Comparison of ENCODE assay signal across 17 mouse cellular contexts in the genomic region with DNA sequence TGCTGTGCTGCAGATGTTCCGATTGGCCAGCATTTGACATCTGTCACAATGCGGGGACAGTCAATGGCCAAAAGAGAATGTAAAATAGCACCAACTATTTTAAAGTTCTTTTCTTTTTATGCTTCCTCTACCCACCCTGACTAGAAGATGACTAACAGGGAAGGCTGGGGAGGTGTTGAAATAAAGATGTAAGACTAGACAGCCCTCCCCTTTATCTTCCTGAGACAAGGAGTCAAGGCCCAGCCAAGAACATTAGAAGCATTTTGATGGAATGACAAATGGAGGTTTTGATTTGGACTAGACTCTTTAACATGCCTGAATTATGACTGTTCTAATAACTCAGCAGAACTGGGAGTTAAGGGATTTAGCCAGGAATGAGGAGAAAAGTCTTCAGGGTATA.
"Had no signal": no experiment of that assay in that cellular context is flagged by ENCODE, and none has a peak within 500 bp of the region (broad histone marks: within the 10 kb centered on the region; RNA-seq: fewer than 3 reads in every experiment).

No protein-coding gene starts in this region.

- H3K4me2 ChIP-seq: liver, embryonic 15.5 days; lung, embryonic 15.5 days; midbrain, embryonic 12.5 days; neural tube, embryonic 12.5 days; stomach, embryonic 15.5 days had no signal

- DNase-seq: liver, postnatal 0 days; lung, adult 2 months; lung, postnatal 14 days; lung, postnatal 36 days; midbrain, embryonic 14.5 days; right cerebral cortex, postnatal 14 days; thymus, adult 18-20 months; thymus, postnatal 14 days; thymus, postnatal 36 days had no signal

- H3K27me3 ChIP-seq: liver, embryonic 15.5 days; lung, embryonic 15.5 days; midbrain, embryonic 12.5 days; neural tube, embryonic 12.5 days; stomach, embryonic 15.5 days had no signal

- H3K27ac ChIP-seq: liver, embryonic 15.5 days; lung, embryonic 15.5 days; macrophage; midbrain, embryonic 10.5 days; midbrain, embryonic 12.5 days; neural tube, embryonic 12.5 days; stomach, embryonic 15.5 days; stomach, postnatal 0 days had no signal

- H3K36me3 ChIP-seq: liver, embryonic 15.5 days; lung, embryonic 15.5 days; midbrain, embryonic 10.5 days; midbrain, embryonic 12.5 days; neural tube, embryonic 12.5 days; stomach, embryonic 15.5 days had no signal

- H3K4me1 ChIP-seq: liver, embryonic 15.5 days; lung, embryonic 15.5 days; midbrain, embryonic 10.5 days; midbrain, embryonic 12.5 days; stomach, embryonic 15.5 days had no signal

- H3K9me3 ChIP-seq: liver, embryonic 15.5 days; lung, embryonic 15.5 days; midbrain, embryonic 10.5 days; midbrain, embryonic 12.5 days; neural tube, embryonic 12.5 days; stomach, embryonic 15.5 days had no signal

- H3K4me3 ChIP-seq: liver, embryonic 15.5 days; lung, embryonic 15.5 days; midbrain, embryonic 10.5 days; midbrain, embryonic 12.5 days; neural tube, embryonic 12.5 days; stomach, embryonic 15.5 days had no signal
